Mouse (Mus musculus) bone marrow macrophage, adult 2 months (primary cell): ENCODE results near the gene Setd7. TPM values are rescaled to one million over a fixed set of nuclear protein-coding genes. Genes with fewer than 3 reads are reported as not detected.
A peak's percentile ranks its signal among the peaks of the same experiment; 100 is the strongest.

Source experiments
- H3K27ac ChIP-seq: 2 replicates; pipeline ENCODE4 v1.5.1; 2012; ENCODE audit warnings: low read depth, low read length; ENCODE audit not compliant: insufficient read depth
- H3K4me1 ChIP-seq: 2 replicates; pipeline ENCODE4 v1.6.1; 2012; ENCODE audit warnings: low read length; ENCODE audit not compliant: control insufficient read depth, insufficient read depth
- H3K4me3 ChIP-seq: 2 replicates; pipeline ENCODE4 v1.5.1; 2012; ENCODE audit warnings: mild to moderate bottlenecking, low read length, moderate library complexity; ENCODE audit not compliant: insufficient read depth
- CTCF ChIP-seq: IDR thresholded peaks from 2 replicates; pipeline ENCODE4 v1.5.1; 2012; ENCODE audit warnings: low read depth, mild to moderate bottlenecking, low read length, moderate library complexity
- POLR2A ChIP-seq: IDR thresholded peaks from 2 replicates; pipeline ENCODE4 v1.6.1; 2012; ENCODE audit warnings: mild to moderate bottlenecking, low read depth, low read length, borderline replicate concordance
- polyA plus RNA-seq: library from polyadenylated mRNA; stranded (reverse); fragments of >200 nt; gene quantifications from 2 replicates; pipeline ENCODE4 v1.2.4, GENCODE M21; 2012; ENCODE audit not compliant: missing spikeins, insufficient read depth, insufficient read length

Setd7 gene
- polyA plus RNA-seq, 1 experiment, result 28.6 TPM

DNA sequence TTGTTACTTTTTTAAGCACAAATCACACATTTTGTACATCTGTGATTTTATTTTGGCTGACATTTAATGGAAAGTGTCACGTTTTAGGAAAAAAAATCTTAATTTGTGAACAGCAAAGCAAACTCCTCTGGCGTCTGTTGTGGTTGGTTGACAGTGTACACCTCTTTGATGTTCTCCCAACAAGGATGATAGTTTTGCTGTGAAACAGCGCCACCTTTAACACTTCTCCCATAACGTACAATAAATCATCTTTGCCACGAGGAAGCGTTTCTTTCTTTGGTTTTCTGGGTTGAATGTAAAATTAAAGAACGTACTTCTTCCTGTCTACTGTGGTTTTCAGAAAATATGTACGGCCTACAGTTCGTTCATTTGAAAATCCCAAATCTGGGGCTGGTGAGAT, 65.0 kb downstream of the Setd7 start:
- Histone ChIP-seq H3K27ac (no peak overlapping the region), H3K4me3 (no peak overlapping the region), H3K4me1 (no peaks in the 10 kb centered on the region)
- no peak for TF ChIP-seq POLR2A
- no peak for TF ChIP-seq CTCF

DNA sequence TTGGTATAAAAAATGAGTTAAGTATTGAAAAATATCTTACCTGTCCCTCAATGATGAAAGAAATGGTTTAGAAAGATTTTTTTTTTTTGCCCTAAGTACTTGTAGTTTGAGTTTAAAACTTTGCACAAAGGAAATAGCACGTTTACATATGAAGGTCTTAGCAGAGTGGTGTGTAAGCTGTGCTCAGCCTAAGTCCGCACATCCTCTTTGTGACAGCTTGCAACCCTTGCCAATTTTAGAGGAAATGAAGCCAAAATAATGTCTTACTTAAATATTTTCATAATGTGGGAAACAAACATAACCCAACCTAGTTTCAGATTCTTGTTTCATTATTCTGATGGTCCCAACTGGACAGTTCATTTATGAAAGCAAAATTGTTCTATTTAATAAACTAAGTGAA, 66.2 kb downstream of the Setd7 start:
- TF ChIP-seq CTCF (no peak), POLR2A (no peak)
- Histone ChIP-seq H3K27ac (no peak overlapping the region), H3K4me1 (no peaks in the 10 kb centered on the region), H3K4me3 (no peak overlapping the region)

DNA sequence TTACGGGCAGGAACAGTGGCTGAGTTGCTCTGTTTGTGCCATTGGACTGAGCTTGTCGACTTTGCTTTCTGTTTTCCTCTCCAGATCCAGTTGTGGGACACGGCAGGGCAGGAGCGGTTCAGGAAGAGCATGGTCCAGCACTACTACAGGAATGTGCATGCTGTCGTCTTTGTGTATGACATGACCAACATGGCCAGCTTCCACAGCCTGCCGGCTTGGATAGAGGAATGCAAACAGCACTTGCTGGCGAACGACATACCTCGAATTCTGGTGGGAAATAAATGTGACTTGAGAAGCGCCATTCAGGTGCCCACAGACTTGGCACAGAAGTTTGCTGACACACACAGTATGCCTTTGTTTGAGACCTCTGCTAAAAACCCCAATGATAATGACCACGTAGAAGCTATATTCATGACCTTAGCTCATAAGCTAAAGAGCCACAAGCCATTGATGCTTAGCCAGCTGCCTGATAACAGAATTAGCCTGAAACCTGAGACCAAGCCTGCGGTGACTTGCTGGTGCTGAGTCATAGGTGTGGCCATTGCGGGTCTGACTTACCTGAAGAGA, 67.3 kb downstream of the Setd7 start:
- TF ChIP-seq CTCF, result no peak
- TF ChIP-seq POLR2A, result no peak

DNA sequence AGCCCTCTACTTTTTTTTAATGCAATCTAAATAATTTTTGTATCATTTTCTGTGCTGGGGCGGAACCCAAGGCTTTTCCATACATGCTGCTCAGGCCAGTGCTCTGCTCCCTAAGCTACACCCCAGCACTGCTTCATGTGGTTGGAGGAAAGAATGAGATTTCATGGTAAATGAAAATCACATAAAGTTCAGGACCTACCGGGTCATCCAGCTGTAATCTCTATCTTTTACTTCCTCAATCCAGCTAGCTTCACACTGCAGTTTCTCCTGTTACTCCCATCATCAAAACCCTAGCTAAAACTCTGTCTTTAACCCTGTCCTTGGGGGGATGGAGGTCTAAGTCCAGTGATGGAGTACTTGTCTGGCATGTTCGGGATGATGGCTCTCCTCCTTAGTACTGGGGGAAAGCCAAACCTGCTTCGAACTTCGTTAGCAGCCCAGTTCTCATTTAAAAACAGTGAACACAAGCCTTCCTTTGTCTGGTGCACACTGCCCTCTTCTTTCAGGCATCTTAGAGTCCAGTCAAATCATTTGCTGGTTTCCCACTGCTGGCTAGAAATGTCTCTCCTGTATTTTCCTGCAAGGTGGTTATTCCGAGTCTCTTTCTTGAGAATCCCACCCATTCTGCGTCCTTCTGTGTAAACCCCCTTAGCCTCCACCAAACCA, 70.5 kb downstream of the Setd7 start:
- peaks cover 3% of the 10 kb centered on the region; the same call in 1 of the 2 replicates for H3K4me1 ChIP-seq
- H3K27ac ChIP-seq, result no peak overlapping the region
- no peak overlapping the region for H3K4me3 ChIP-seq
- TF ChIP-seq CTCF (no peak), POLR2A (no peak)

More for the DNA sequence above, 67.3 kb downstream of the Setd7 start:
- Histone ChIP-seq H3K27ac (no peak overlapping the region), H3K4me3 (no peak overlapping the region), H3K4me1 (no peaks in the 10 kb centered on the region)

DNA sequence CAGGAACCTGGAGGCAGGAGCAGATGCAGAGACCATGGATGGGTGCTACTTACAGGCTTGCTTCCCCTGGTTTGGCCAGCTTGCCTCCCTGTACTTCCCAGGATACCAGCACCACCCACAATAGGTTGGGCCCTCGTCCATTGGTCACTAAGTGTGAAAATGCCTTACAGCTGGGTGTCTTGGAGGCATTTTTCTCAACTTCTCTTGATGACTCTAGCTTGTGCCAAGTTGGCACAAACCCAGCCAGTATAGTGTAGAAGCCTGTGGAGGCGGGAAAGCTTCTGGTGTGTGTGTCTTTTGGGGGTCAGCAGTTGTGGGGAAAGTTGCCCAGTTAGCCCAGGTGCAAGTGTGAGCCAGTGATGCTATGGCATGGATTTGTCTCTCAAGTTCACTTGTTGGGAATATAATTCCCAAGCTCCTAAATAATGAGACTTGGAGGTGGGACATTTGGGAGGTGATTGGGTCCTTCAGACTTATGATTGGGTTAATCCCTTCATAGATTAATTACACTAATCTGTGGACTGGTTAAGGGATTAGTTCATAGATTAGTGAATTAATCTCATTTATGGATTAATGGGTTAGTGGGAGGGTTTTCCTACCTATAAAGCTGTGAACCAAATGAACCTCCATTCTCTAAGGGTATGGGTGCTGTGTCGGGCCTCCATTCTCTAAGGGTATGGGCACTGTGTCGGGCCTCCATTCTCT, 74.0 kb downstream of the Setd7 start:
- no peak for TF ChIP-seq CTCF
- no peak for TF ChIP-seq POLR2A
- Histone ChIP-seq H3K4me1 (peaks cover 6% of the 10 kb centered on the region), H3K27ac (no peak overlapping the region), H3K4me3 (no peak overlapping the region)

DNA sequence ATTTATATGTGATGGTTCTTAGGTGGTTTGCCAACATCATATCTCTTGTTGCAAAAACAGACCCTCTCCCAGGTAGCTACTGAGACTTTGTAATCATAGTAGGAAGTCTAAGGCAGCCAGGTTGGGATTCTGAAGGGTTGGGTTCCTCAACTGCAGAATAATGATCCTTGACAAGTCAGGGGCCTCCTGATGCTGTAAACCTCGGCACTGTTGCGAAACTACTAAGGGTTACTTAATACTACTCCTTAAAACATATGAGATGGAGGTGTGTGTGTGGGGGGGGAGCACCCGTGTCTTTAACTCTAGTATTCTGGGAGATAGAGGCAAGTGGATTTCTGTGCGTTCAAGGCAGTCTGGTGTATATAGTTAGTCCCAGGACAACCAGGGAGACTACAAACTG, 75.3 kb downstream of the Setd7 start:
- H3K4me1 ChIP-seq, result peaks cover 6% of the 10 kb centered on the region
- TF ChIP-seq CTCF (no peak), POLR2A (no peak)
- no peak overlapping the region for H3K4me3 ChIP-seq
- no peak overlapping the region for H3K27ac ChIP-seq

DNA sequence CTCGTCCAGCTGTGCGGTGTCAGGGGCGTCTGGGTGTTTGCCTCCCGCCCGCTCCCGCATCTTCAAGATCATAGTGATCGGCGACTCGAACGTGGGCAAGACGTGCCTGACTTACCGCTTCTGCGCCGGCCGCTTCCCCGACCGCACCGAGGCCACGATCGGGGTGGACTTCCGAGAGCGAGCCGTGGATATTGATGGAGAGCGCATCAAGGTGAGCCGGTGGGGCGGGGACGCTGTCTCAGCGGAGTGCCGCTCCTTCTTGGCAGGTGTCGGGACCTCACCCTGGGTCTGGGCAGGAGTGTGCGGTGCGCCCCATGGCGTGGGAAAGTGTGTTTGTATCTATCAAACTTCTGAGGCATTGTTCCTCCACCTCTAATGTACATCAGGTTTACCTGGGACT, 76.3 kb downstream of the Setd7 start:
- no peak for TF ChIP-seq POLR2A
- TF ChIP-seq CTCF, result no peak
- peak overlapping the region; percentile 84 for H3K4me3 ChIP-seq
- no peak overlapping the region for H3K27ac ChIP-seq
- peaks cover 6% of the 10 kb centered on the region for H3K4me1 ChIP-seq

DNA sequence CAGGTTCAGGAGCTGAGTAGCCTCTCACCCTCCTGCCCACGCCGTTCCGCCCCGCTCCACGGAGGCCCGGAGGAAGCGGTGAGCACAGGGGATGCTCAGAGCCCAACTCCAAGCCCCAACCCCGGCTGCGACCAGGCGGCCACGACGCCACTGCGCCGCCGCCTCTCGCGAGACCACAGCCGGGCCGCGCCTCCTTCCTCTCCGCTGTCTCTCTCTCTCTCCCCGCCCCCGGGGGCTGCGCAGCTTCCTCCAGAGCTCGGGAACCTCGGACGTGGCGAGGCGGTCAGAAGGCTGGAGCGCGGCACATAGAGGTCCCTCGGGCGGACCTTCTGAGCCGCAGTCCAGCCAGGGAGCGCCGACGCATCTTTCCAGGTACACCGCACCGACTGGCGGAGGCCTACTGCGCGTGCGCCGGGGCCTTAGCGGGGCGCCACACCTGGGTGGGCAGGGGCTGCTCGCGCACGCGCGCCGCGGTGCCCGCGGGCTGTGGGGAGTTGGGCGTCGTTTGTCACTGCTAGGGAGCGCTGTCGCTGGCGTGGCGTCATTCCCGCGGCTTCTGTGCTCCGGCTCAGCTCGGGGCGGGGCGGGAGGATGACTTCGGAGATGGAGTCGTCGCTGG, 76.8 kb downstream of the Setd7 start, which contains the start of gene Rab33b:
TSS of gene Rab33b (plus strand) at position 180 of the 619 bp plus-strand sequence.
- H3K4me3 ChIP-seq, result peak within 1 kb of the TSS; percentile 84
- peaks cover 6% of the 10 kb centered on the region for H3K4me1 ChIP-seq
- TF ChIP-seq CTCF (no peak), POLR2A (peak; percentile 91; the same call in 1 of the 2 replicates)
- H3K27ac ChIP-seq, result peak within 1 kb of the TSS; percentile 77

DNA sequence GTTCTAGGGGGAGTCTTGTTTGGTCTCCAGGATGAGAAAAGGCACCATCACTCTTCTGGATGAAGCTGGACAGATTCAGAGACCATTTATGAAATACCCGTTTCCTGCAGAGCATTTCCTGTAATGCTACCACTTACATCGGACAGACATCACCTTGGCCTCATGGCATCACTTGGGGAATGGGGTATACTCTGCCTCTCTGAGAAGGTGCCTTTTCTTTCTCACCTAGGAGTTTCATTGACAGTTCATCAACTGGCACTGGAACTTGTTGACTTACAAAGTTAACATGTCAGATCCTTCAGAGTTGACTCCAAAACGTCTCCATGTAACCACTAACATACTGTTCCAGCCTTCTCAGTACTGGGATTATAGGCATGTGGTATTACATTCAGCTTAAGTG, 77.9 kb downstream of the Setd7 start:
- Histone ChIP-seq H3K4me1 (peaks cover 6% of the 10 kb centered on the region), H3K27ac (no peak overlapping the region), H3K4me3 (no peak overlapping the region)
- no peak for TF ChIP-seq POLR2A
- no peak for TF ChIP-seq CTCF

DNA sequence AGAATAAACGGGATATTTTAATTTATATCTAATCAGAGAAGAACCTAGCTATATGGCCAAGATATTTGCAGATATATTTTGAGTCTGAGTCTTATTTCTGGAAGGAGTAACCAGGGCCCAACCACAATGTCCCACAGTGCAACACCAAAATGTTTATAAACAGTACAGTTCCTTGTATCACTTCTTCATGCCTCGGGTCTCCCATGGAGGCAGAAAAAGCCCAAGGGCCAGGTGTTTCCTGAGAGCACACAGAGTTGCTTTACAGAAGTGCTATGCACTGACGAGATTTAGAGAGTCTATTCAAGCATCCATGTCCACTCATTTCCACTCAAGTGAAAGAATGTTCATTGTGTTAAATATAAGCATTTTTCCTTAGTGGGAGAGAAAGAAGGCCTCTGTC, 78.8 kb downstream of the Setd7 start:
- H3K4me1 ChIP-seq, result peaks cover 6% of the 10 kb centered on the region
- no peak overlapping the region for H3K4me3 ChIP-seq
- no peak overlapping the region for H3K27ac ChIP-seq

More for the DNA sequence above, 78.8 kb downstream of the Setd7 start:
- TF ChIP-seq CTCF (no peak), POLR2A (no peak)
